Mouse (Mus musculus): ENCODE data around the gene Cd52. TPM values are rescaled to one million over a fixed set of nuclear protein-coding genes. Genes with fewer than 3 reads are reported as not detected.

Gene Cd52
- polyA plus RNA-seq, 1 experiment from 2014 or later, result 5.1 TPM

GRCm38 (mm10) chr4:134100245-134100644, 5.4 kb upstream of the Cd52 start:
- Histone ChIP-seq H3K9ac (no peak overlapping the region), H3K4me2 (no peak overlapping the region), H3K4me3 (no peak overlapping the region), H3K36me3 (no peaks in the 10 kb centered on the region), H3K9me3 (no peaks in the 10 kb centered on the region), H3K27ac (replicated peaks) (no peak overlapping the region), H3K27me3 (no peaks in the 10 kb centered on the region), H3K4me1 (replicated peaks) (peaks cover 8% of the 10 kb centered on the region)
- ATAC-seq (ENCODE audit: low read depth), result no peak
- WGBS, result 79% methylated on average over 4 of the region's 4 CpGs

GRCm38 (mm10) chr4:134098628-134099027, 3.7 kb upstream of the Cd52 start:
- 71% methylated on average over 8 of the region's 8 CpGs for WGBS

DNA sequence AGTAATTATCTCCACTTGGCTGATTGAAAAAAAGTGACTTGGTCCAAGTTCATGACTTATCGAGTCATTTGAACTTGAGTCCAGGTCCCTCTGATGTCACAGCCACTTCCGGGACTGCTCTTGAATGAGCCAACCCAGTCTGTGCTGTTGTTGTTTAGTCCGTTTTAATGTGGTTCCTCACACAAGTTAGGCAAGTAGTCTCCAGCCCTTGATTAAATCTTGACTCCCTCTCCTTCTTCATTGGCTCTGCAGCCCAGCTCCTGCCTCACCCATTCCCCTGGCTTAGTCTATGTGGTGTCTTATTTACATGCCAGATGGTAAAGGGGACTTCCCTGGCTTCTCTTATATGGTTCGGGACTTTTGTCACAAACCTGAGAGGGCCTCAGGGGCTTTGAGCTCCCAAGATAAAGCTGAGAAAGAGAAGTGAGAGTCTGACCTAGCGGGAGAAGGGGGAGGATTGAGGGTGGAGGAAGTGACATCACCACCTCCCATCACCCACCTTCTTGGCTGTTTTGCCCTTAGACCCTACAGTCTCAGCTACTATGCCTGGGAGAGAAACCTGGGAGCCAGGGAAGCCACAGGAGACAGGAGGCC, 2.2 kb upstream of the Cd52 start:
- no peaks in the 10 kb centered on the region for H3K4me1 ChIP-seq (replicated peaks)
- no peak overlapping the region for H3K4me3 ChIP-seq
- no peak overlapping the region for H3K4me2 ChIP-seq
- H3K27me3 ChIP-seq, result no peaks in the 10 kb centered on the region
- H3K27ac ChIP-seq (replicated peaks), result no peak overlapping the region
- no peaks in the 10 kb centered on the region for H3K9me3 ChIP-seq
- WGBS, result 75% methylated on average over 5 of the region's 5 CpGs
- no peaks in the 10 kb centered on the region for H3K36me3 ChIP-seq
- ATAC-seq (ENCODE audit: low read depth), result no peak
- H3K9ac ChIP-seq, result no peak overlapping the region

More at GRCm38 (mm10) chr4:134098628-134099027, 3.7 kb upstream of the Cd52 start:
- H3K27me3 ChIP-seq, result no peaks in the 10 kb centered on the region
- H3K27ac ChIP-seq (replicated peaks), result no peak overlapping the region
- ATAC-seq (ENCODE audit: low read depth), result no peak
- H3K4me3 ChIP-seq, result no peak overlapping the region
- peaks cover 8% of the 10 kb centered on the region for H3K4me1 ChIP-seq (replicated peaks)
- no peaks in the 10 kb centered on the region for H3K9me3 ChIP-seq
- H3K36me3 ChIP-seq, result no peaks in the 10 kb centered on the region
- H3K9ac ChIP-seq, result no peak overlapping the region
- H3K4me2 ChIP-seq, result no peak overlapping the region

- 82% methylated on average over 3 of the region's 3 CpGs for WGBS
- Histone ChIP-seq H3K27ac (replicated peaks) (no peak overlapping the region), H3K4me1 (replicated peaks) (no peaks in the 10 kb centered on the region), H3K27me3 (no peaks in the 10 kb centered on the region), H3K36me3 (no peaks in the 10 kb centered on the region), H3K9ac (no peak overlapping the region), H3K4me3 (no peak overlapping the region), H3K9me3 (no peaks in the 10 kb centered on the region), H3K4me2 (no peak overlapping the region)
- ATAC-seq (ENCODE audit: low read depth), result no peak
Measured at GRCm38 (mm10) chr4:134096120-134096519, 1.2 kb upstream of the Cd52 start.

DNA sequence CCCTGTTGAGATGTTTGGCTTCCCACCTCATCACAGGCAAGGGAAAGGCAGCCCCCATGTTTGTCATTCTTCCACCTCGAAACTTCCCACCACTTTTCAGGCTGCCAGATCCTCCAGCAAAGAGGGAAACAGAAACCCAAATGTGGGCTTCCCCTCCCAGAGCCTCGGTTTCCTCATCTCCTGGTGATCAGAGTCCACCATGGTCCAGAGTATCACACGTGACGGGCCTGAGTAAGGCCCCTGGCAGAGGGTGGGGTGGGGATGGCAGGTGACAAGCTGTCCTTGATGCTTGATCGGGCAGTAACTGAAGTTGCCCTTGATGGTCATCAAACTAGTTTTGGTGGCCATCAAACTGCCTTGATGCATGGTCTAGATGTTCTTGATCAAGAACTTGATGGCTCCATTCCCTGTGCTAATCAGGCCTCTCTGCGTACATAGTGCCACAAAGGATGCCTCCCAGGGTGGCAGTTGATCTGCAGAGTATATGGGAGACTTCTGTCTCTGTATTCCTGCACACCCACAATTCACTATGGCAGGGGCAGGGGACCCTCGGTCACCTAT, 798 bp downstream of the Cd52 start:
- Histone ChIP-seq H3K4me3 (no peak overlapping the region), H3K9ac (no peak overlapping the region), H3K27me3 (no peaks in the 10 kb centered on the region), H3K36me3 (no peaks in the 10 kb centered on the region), H3K4me1 (replicated peaks) (no peaks in the 10 kb centered on the region), H3K27ac (replicated peaks) (no peak overlapping the region), H3K4me2 (no peak overlapping the region), H3K9me3 (no peaks in the 10 kb centered on the region)
- ATAC-seq (ENCODE audit: low read depth), result no peak
- 88% methylated on average over 7 of the region's 7 CpGs for WGBS

- H3K9ac ChIP-seq, result no peak overlapping the region
- H3K4me3 ChIP-seq, result no peak overlapping the region
- no peaks in the 10 kb centered on the region for H3K4me1 ChIP-seq (replicated peaks)
- H3K27me3 ChIP-seq, result no peaks in the 10 kb centered on the region
- no peaks in the 10 kb centered on the region for H3K9me3 ChIP-seq
- no peaks in the 10 kb centered on the region for H3K36me3 ChIP-seq
- ATAC-seq (ENCODE audit: low read depth), result no peak
- 77% methylated on average over 6 of the region's 6 CpGs for WGBS
- no peak overlapping the region for H3K27ac ChIP-seq (replicated peaks)
- no peak overlapping the region for H3K4me2 ChIP-seq
Measured at GRCm38 (mm10) chr4:134092382-134093288, 2.2 kb downstream of the Cd52 start.

GRCm38 (mm10) chr4:134091225-134091529, 3.7 kb downstream of the Cd52 start:
- no peak overlapping the region for H3K9ac ChIP-seq
- 90% methylated on average over 6 of the region's 6 CpGs for WGBS
- no peaks in the 10 kb centered on the region; the same call in 1 of the 2 replicates for H3K27me3 ChIP-seq
- no peak overlapping the region for H3K27ac ChIP-seq (replicated peaks)
- no peak for ATAC-seq (ENCODE audit: low read depth)
- no peaks in the 10 kb centered on the region for H3K9me3 ChIP-seq
- H3K4me1 ChIP-seq (replicated peaks), result no peaks in the 10 kb centered on the region
- no peak overlapping the region for H3K4me3 ChIP-seq
- no peak overlapping the region for H3K4me2 ChIP-seq
- no peaks in the 10 kb centered on the region for H3K36me3 ChIP-seq

GRCm38 (mm10) chr4:134090521-134091224, 4.2 kb downstream of the Cd52 start:
- no peak for ATAC-seq (ENCODE audit: low read depth)
- Histone ChIP-seq H3K4me2 (no peak overlapping the region), H3K4me1 (replicated peaks) (no peaks in the 10 kb centered on the region), H3K27me3 (no peaks in the 10 kb centered on the region; the same call in 1 of the 2 replicates), H3K9me3 (no peaks in the 10 kb centered on the region), H3K9ac (no peak overlapping the region), H3K4me3 (no peak overlapping the region), H3K27ac (replicated peaks) (no peak overlapping the region), H3K36me3 (no peaks in the 10 kb centered on the region)
- WGBS, result 88% methylated on average over 16 of the region's 16 CpGs

DNA sequence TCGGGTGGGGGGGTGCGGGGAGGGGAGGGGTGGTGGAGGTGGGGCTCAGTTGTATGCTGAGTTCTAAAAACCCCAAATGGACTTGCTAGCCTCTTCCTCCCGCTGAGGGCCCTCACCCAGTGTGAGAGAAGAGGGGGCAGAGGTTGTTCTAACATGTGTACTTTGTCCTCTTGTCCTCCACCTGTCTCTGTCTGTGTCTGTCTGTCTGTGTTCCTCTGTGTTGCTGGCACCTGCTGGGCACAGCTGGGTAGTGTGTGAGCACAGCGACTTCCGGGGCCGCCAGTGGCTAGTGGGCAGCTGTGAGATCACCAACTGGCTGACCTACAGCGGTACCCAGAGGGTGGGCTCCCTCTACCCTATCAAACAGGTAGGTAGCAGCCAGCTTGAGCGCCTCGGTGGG, 5.9 kb downstream of the Cd52 start:
- no peak overlapping the region for H3K9ac ChIP-seq
- 74% methylated on average over 9 of the region's 9 CpGs for WGBS
- H3K27ac ChIP-seq (replicated peaks), result no peak overlapping the region
- H3K36me3 ChIP-seq, result no peaks in the 10 kb centered on the region
- no peak overlapping the region for H3K4me3 ChIP-seq
- no peaks in the 10 kb centered on the region; the same call in 1 of the 2 replicates for H3K27me3 ChIP-seq
- no peaks in the 10 kb centered on the region; the same call in 1 of the 2 replicates for H3K9me3 ChIP-seq
- H3K4me1 ChIP-seq (replicated peaks), result no peaks in the 10 kb centered on the region
- no peak overlapping the region for H3K4me2 ChIP-seq
- no peak for ATAC-seq (ENCODE audit: low read depth)

DNA sequence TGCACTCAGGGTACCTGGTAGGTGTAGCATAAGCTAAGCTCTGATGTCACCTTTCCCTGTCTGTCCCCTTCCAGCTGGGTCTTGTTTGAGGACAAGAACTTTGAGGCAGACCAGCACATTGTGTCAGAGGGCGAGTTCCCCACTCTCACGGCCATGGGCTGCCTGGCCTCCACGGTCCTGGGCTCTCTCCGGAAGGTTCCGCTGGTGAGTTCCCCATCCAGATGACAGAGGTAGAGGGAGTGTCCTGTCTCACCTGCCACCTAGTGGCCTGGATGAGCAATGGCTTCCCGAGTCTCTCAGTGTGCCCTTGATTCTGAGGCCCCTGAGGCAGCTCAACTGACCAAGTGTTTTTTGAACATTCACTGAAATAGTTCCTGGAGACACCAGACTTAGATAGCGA, 7.5 kb downstream of the Cd52 start:
- Histone ChIP-seq H3K27ac (replicated peaks) (no peak overlapping the region), H3K9me3 (no peaks in the 10 kb centered on the region; the same call in 1 of the 2 replicates), H3K4me3 (no peak overlapping the region), H3K36me3 (no peaks in the 10 kb centered on the region), H3K27me3 (peaks cover 8% of the 10 kb centered on the region), H3K4me1 (replicated peaks) (peaks cover 1% of the 10 kb centered on the region), H3K9ac (no peak overlapping the region), H3K4me2 (0 out of 2 replicates have a peak overlapping the region, but pooled peaks have one; percentile 14)
- 48% methylated on average over 7 of the region's 7 CpGs for WGBS
- peak; percentile 67 for ATAC-seq (ENCODE audit: low read depth)

- Histone ChIP-seq H3K27me3 (peaks cover 31% of the 10 kb centered on the region), H3K4me3 (no peak overlapping the region), H3K27ac (replicated peaks) (no peak overlapping the region), H3K9me3 (no peaks in the 10 kb centered on the region; the same call in 1 of the 2 replicates), H3K4me2 (no peak overlapping the region), H3K9ac (no peak overlapping the region), H3K36me3 (no peaks in the 10 kb centered on the region), H3K4me1 (replicated peaks) (peaks cover 10% of the 10 kb centered on the region)
- no peak for ATAC-seq (ENCODE audit: low read depth)
- WGBS, result 87% methylated on average over 4 of the region's 4 CpGs
Measured at GRCm38 (mm10) chr4:134084999-134085398, 9.9 kb downstream of the Cd52 start.

DNA sequence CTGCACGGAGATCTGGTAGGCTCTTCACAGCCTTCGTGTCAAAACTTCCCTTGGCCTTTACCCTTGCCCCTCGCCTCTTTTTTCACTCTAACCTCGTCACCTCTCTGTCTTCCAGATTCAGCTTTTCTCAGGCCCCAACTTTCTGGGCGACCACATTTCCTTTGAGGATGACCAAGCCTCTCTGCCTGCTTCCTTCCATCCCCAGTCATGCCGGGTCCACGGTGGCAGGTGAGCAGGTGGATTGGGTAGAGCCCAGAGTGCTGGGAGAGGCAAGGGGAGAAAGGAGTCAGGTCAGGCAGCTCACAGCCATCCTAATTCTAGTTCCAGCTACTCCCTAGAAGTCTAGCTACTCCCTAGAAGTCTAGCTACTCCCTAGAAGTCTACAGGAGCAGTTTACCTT, 12.4 kb downstream of the Cd52 start:
- Histone ChIP-seq H3K4me1 (replicated peaks) (peaks cover 10% of the 10 kb centered on the region), H3K27me3 (peaks cover 31% of the 10 kb centered on the region), H3K9ac (peak overlapping the region; percentile 45), H3K27ac (replicated peaks) (no peak overlapping the region), H3K9me3 (no peaks in the 10 kb centered on the region; the same call in 1 of the 2 replicates), H3K4me2 (peak overlapping the region; percentile 70), H3K4me3 (peak overlapping the region; percentile 43), H3K36me3 (no peaks in the 10 kb centered on the region)
- ATAC-seq (ENCODE audit: low read depth), result no peak
- 9% methylated on average over 7 of the region's 7 CpGs for WGBS

All from neural tube, embryonic 13.5 days (tissue).